Mouse (Mus musculus) E14TG2a.4 (cell line): ENCODE measurements around the gene Trank1.

Experiments used
- CTCF ChIP-seq: conservative IDR thresholded peaks from 2 replicates; pipeline ENCODE4 v1.5.1; 2014; ENCODE audit warnings: low read length
- NANOG ChIP-seq: IDR thresholded peaks from 2 replicates; pipeline ENCODE4 v1.6.1; 2014; ENCODE audit warnings: borderline replicate concordance, low read length, mixed read lengths
- POU5F1 ChIP-seq: IDR thresholded peaks from 2 replicates; pipeline ENCODE4 v1.6.1; 2014; ENCODE audit warnings: low read length, borderline replicate concordance

GRCm38 (mm10) chr9:111412471-111413160, 101.1 kb downstream of the Trank1 start:
- no peak for TF ChIP-seq CTCF
- no peak for TF ChIP-seq NANOG
- no peak for TF ChIP-seq POU5F1
